Mouse (Mus musculus) lung, embryonic 16.5 days (tissue): ENCODE measurements around the gene Tgfbrap1. TPM values are rescaled to one million over a fixed set of nuclear protein-coding genes. Genes with fewer than 3 reads are reported as not detected.

Experiments
- ATAC-seq: fragments of 200-750 bp; cut with Nextera tagmentation; 2 replicates; pipeline ENCODE4 v1.8.0; 2017; ENCODE audit warnings: low read depth, mild to moderate bottlenecking, moderate library complexity
- H3K27ac ChIP-seq: fragments of 300-500 bp; sonication (generic); 2 replicates; pipeline ENCODE4 v1.5.1; 2014; ENCODE audit warnings: mild to moderate bottlenecking, control low read depth, low read length
- H3K27me3 ChIP-seq: fragments of 300-500 bp; sonication (generic); 2 replicates; pipeline ENCODE4 v1.6.1; 2014; ENCODE audit warnings: low read depth, low read length, mixed read lengths; ENCODE audit not compliant: control insufficient read depth, insufficient read depth
- H3K36me3 ChIP-seq: fragments of 300-500 bp; sonication (generic); 2 replicates; pipeline ENCODE4 v1.6.1; 2014; ENCODE audit warnings: low read length; ENCODE audit not compliant: control insufficient read depth, insufficient read depth
- H3K4me1 ChIP-seq: fragments of 300-500 bp; sonication (generic); replicated peaks from 2 replicates; pipeline ENCODE4 v1.6.1; 2014; ENCODE audit warnings: low read length, mixed read lengths; ENCODE audit not compliant: control insufficient read depth, insufficient read depth
- H3K4me2 ChIP-seq: fragments of 300-500 bp; sonication (generic); 2 replicates; pipeline ENCODE4 v1.6.1; 2014; ENCODE audit warnings: low read depth, low read length, control low read depth
- H3K4me3 ChIP-seq: fragments of 300-500 bp; sonication (generic); 2 replicates; pipeline ENCODE4 v1.5.1; 2014; ENCODE audit warnings: mild to moderate bottlenecking, low read length, control low read depth
- H3K9ac ChIP-seq: fragments of 300-500 bp; sonication (generic); 2 replicates; pipeline ENCODE4 v1.6.1; 2014; ENCODE audit warnings: low read length, control low read depth
- H3K9me3 ChIP-seq: fragments of 300-500 bp; sonication (generic); 2 replicates; pipeline ENCODE4 v1.6.1; 2016; ENCODE audit warnings: low read length; ENCODE audit not compliant: control insufficient read depth
- WGBS: fragments of 180-500 bp; shearing (Covaris S2); extraction: QIAGEN DNeasy Blood & Tissue Kit; methylation state at CpG from one replicate; pipeline ENCODE4 v1.1.7; 2014; 5-methylcytosine and 5-hydroxymethylcytosine counted together
- polyA plus RNA-seq: library from polyadenylated mRNA; unstranded; fragments of >200 nt; fragmentation: Nextera tagmentation; extraction: Ambion mirVana; gene quantifications from 2 replicates; pipeline ENCODE4 v1.2.1, GENCODE M21; 2015

The Tgfbrap1 gene
- polyA plus RNA-seq, 1 experiment from 2014 or later = 10.4 TPM

GRCm38 (mm10) chr1:43091306-43092055 is 7.0 kb downstream of the Tgfbrap1 start:
- no peaks in the 10 kb centered on the region for H3K9me3 ChIP-seq
- peak; percentile 18; the same call in 1 of the 2 replicates for ATAC-seq
- H3K27ac ChIP-seq = no peak overlapping the region
- no peaks in the 10 kb centered on the region for H3K36me3 ChIP-seq
- peak overlapping the region; percentile 89 for H3K9ac ChIP-seq
- H3K4me2 ChIP-seq = peak overlapping the region; percentile 87
- WGBS = 34% methylated on average over 13 of the region's 13 CpGs
- peaks cover 10% of the 10 kb centered on the region; the same call in 1 of the 2 replicates for H3K4me1 ChIP-seq
- peak overlapping the region; percentile 70 for H3K4me3 ChIP-seq
- no peaks in the 10 kb centered on the region for H3K27me3 ChIP-seq

GRCm38 (mm10) chr1:43090418-43090817 is 8.0 kb downstream of the Tgfbrap1 start:
- Histone ChIP-seq H3K27ac (no peak overlapping the region), H3K9me3 (no peaks in the 10 kb centered on the region), H3K9ac (no peak overlapping the region), H3K36me3 (no peaks in the 10 kb centered on the region), H3K4me2 (no peak overlapping the region), H3K4me1 (peaks cover 10% of the 10 kb centered on the region; the same call in 1 of the 2 replicates), H3K4me3 (no peak overlapping the region), H3K27me3 (no peaks in the 10 kb centered on the region)
- WGBS = 93% methylated on average over 1 of the region's 1 CpGs
- ATAC-seq = no peak

GRCm38 (mm10) chr1:43082946-43083345 is 15.5 kb downstream of the Tgfbrap1 start:
- 75% methylated on average over 5 of the region's 5 CpGs for WGBS
- no peaks in the 10 kb centered on the region for H3K9me3 ChIP-seq
- no peak overlapping the region for H3K4me2 ChIP-seq
- H3K36me3 ChIP-seq = 0 out of 2 replicates have a peak, but pooled peaks cover 2% of the 10 kb centered on the region
- no peaks in the 10 kb centered on the region for H3K4me1 ChIP-seq
- H3K9ac ChIP-seq = no peak overlapping the region
- ATAC-seq = no peak
- no peak overlapping the region for H3K27ac ChIP-seq
- no peaks in the 10 kb centered on the region for H3K27me3 ChIP-seq
- no peak overlapping the region for H3K4me3 ChIP-seq

DNA sequence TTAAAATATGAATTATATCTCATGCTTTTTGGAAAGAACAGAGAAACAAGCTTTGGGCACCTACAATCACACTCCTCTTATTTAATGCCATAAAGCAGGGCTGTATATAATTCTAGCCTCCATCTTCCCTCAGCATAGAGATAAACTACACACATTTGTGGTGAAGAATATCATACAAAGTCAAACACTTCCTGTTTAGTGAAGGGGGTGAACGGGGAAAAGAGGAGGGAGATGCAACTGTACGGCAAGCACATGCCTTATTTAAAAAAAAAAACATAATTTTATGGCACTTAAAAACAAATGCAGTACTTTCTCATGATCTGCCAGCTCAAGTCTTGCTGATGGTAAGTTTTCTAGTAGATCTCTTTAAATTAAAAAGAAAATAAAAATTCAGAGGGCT is 20.3 kb downstream of the Tgfbrap1 start:
- Histone ChIP-seq H3K4me1 (no peaks in the 10 kb centered on the region), H3K9me3 (no peaks in the 10 kb centered on the region), H3K9ac (no peak overlapping the region), H3K4me3 (no peak overlapping the region), H3K27ac (no peak overlapping the region), H3K27me3 (no peaks in the 10 kb centered on the region), H3K36me3 (peaks cover 3% of the 10 kb centered on the region; the same call in 1 of the 2 replicates), H3K4me2 (no peak overlapping the region)
- whole genome bisulfite sequencing = 60% methylated on average over 2 of the region's 2 CpGs
- no peak for ATAC-seq

GRCm38 (mm10) chr1:43074791-43075190 is 23.6 kb downstream of the Tgfbrap1 start:
- H3K9ac ChIP-seq = no peak overlapping the region
- H3K4me3 ChIP-seq = no peak overlapping the region
- H3K36me3 ChIP-seq = peaks cover 3% of the 10 kb centered on the region; the same call in 1 of the 2 replicates
- H3K4me2 ChIP-seq = no peak overlapping the region
- WGBS = 85% methylated on average over 2 of the region's 2 CpGs
- no peaks in the 10 kb centered on the region for H3K27me3 ChIP-seq
- H3K27ac ChIP-seq = no peak overlapping the region
- H3K9me3 ChIP-seq = no peaks in the 10 kb centered on the region
- no peak for ATAC-seq
- peaks cover 2% of the 10 kb centered on the region; the same call in 1 of the 2 replicates for H3K4me1 ChIP-seq

DNA sequence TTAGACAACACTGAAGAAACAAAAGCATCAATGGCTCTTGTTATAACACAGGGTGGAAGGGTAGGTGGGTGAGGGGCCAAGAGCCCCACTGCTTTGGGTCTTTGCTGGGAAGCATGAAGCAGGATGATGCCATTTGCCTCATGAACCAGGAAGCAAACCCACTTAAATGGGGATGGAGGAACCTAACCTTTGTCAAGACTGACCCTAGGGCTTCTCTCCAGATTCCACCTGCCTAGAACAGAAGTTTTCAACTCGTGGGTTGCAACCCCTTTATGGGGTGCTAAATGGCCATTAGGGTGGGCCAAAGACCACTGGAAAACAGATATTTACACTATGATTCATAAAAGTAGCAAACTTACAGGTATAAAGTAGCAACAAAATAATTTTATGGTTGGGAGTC is 25.9 kb downstream of the Tgfbrap1 start:
- H3K9ac ChIP-seq = no peak overlapping the region
- H3K9me3 ChIP-seq = no peaks in the 10 kb centered on the region
- H3K36me3 ChIP-seq = peaks cover 3% of the 10 kb centered on the region; the same call in 1 of the 2 replicates
- no peaks in the 10 kb centered on the region for H3K27me3 ChIP-seq
- H3K4me1 ChIP-seq = peaks cover 2% of the 10 kb centered on the region; the same call in 1 of the 2 replicates
- no peak overlapping the region for H3K27ac ChIP-seq
- no peak overlapping the region for H3K4me2 ChIP-seq
- 67% methylated on average over 1 of the region's 1 CpGs for WGBS
- ATAC-seq = no peak
- H3K4me3 ChIP-seq = no peak overlapping the region

DNA sequence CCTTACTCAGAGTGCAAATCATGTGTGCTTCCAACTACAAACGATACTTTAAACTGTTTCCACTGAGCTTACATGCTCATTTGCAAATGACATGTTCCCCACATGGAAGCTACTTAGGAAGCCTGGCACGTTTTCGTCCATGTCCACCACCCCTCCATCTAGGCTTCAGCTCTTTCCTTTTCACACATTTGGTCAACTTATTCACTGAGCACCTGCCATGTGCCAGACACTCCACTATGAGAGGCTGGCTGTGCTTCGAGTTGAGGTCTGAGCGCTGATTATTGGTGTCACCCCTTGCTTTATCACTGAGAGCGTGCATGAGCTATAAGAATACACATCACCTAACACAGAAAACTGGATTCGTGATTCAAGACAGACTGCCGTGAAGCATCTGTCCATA is 26.4 kb downstream of the Tgfbrap1 start:
- no peak overlapping the region for H3K4me3 ChIP-seq
- 89% methylated on average over 8 of the region's 8 CpGs for WGBS
- H3K4me1 ChIP-seq = peaks cover 2% of the 10 kb centered on the region; the same call in 1 of the 2 replicates
- H3K27me3 ChIP-seq = no peaks in the 10 kb centered on the region
- H3K9ac ChIP-seq = no peak overlapping the region
- no peak overlapping the region for H3K27ac ChIP-seq
- peaks cover 3% of the 10 kb centered on the region; the same call in 1 of the 2 replicates for H3K36me3 ChIP-seq
- no peak for ATAC-seq
- H3K4me2 ChIP-seq = no peak overlapping the region
- H3K9me3 ChIP-seq = no peaks in the 10 kb centered on the region

DNA sequence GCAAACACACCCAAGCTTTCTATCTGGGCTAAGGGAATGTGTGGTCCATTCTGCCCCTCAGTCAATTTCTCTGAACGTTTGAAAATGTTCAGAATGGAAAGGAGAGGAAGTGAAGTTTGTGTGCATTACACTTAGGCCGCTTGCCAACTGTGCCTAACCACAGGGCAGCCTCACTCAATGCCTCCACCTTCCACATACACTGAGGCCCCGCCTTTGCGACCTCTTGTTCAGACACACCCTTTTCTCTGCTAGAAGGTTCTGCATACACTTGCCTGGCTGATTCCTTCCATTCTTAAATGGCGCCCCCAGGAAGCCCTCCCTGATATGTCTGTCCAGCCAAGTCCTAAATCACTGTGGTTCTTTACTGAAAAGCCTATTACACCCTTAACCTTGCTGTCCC is 27.7 kb downstream of the Tgfbrap1 start:
- Histone ChIP-seq H3K27me3 (no peaks in the 10 kb centered on the region), H3K36me3 (peaks cover 3% of the 10 kb centered on the region; the same call in 1 of the 2 replicates), H3K4me2 (no peak overlapping the region), H3K4me1 (peaks cover 2% of the 10 kb centered on the region; the same call in 1 of the 2 replicates), H3K27ac (peak overlapping the region; percentile 7; the same call in 1 of the 2 replicates), H3K9ac (no peak overlapping the region), H3K9me3 (no peaks in the 10 kb centered on the region), H3K4me3 (no peak overlapping the region)
- 62% methylated on average over 5 of the region's 5 CpGs for WGBS
- ATAC-seq = peak; percentile 88

- Histone ChIP-seq H3K27ac (no peak overlapping the region), H3K4me2 (no peak overlapping the region), H3K36me3 (peaks cover 2% of the 10 kb centered on the region; the same call in 1 of the 2 replicates), H3K4me1 (peaks cover 2% of the 10 kb centered on the region; the same call in 1 of the 2 replicates), H3K9me3 (no peaks in the 10 kb centered on the region), H3K4me3 (no peak overlapping the region), H3K9ac (no peak overlapping the region), H3K27me3 (no peaks in the 10 kb centered on the region)
- WGBS = 54% methylated on average over 7 of the region's 7 CpGs
- no peak for ATAC-seq
Measured at GRCm38 (mm10) chr1:43067551-43067950, 30.9 kb downstream of the Tgfbrap1 start.
